Mouse (Mus musculus): ENCODE results near the gene Slc25a20.
"Not testable (repeated sequence)": the region's sequence is repeated elsewhere in the genome, so short reads cannot be mapped to it uniquely, and the experiment has no call there.

GRCm38 (mm10) chr9:108655865-108656264, 6.0 kb upstream of the Slc25a20 start:
- TF ChIP-seq CTCF (conservative IDR thresholded peaks at IDR 0.05; ENCODE audit: insufficient read depth, insufficient read length, low read depth, low read length); POLR2A (IDR thresholded peaks at IDR 0.05; ENCODE audit: low read depth, low read length): not testable (repeated sequence)

All from kidney, adult 2 months (tissue).